Mouse (Mus musculus) lung, embryonic 16.5 days (tissue): ENCODE data around the gene Cmtm2a. TPM values are rescaled to one million over a fixed set of nuclear protein-coding genes. Genes with fewer than 3 reads are reported as not detected.

Experiments used
- ATAC-seq: fragments of 200-750 bp; cut with Nextera tagmentation; 2 replicates; pipeline ENCODE4 v1.8.0; 2017; ENCODE audit warnings: low read depth, mild to moderate bottlenecking, moderate library complexity
- H3K27ac ChIP-seq: fragments of 300-500 bp; sonication (generic); 2 replicates; pipeline ENCODE4 v1.5.1; 2014; ENCODE audit warnings: mild to moderate bottlenecking, control low read depth, low read length
- H3K27me3 ChIP-seq: fragments of 300-500 bp; sonication (generic); 2 replicates; pipeline ENCODE4 v1.6.1; 2014; ENCODE audit warnings: low read depth, low read length, mixed read lengths; ENCODE audit not compliant: control insufficient read depth, insufficient read depth
- H3K36me3 ChIP-seq: fragments of 300-500 bp; sonication (generic); 2 replicates; pipeline ENCODE4 v1.6.1; 2014; ENCODE audit warnings: low read length; ENCODE audit not compliant: control insufficient read depth, insufficient read depth
- H3K4me1 ChIP-seq: fragments of 300-500 bp; sonication (generic); replicated peaks from 2 replicates; pipeline ENCODE4 v1.6.1; 2014; ENCODE audit warnings: low read length, mixed read lengths; ENCODE audit not compliant: control insufficient read depth, insufficient read depth
- H3K4me2 ChIP-seq: fragments of 300-500 bp; sonication (generic); 2 replicates; pipeline ENCODE4 v1.6.1; 2014; ENCODE audit warnings: low read depth, low read length, control low read depth
- H3K4me3 ChIP-seq: fragments of 300-500 bp; sonication (generic); 2 replicates; pipeline ENCODE4 v1.5.1; 2014; ENCODE audit warnings: mild to moderate bottlenecking, low read length, control low read depth
- H3K9ac ChIP-seq: fragments of 300-500 bp; sonication (generic); 2 replicates; pipeline ENCODE4 v1.6.1; 2014; ENCODE audit warnings: low read length, control low read depth
- H3K9me3 ChIP-seq: fragments of 300-500 bp; sonication (generic); 2 replicates; pipeline ENCODE4 v1.6.1; 2016; ENCODE audit warnings: low read length; ENCODE audit not compliant: control insufficient read depth
- WGBS: fragments of 180-500 bp; shearing (Covaris S2); extraction: QIAGEN DNeasy Blood & Tissue Kit; methylation state at CpG from one replicate; pipeline ENCODE4 v1.1.7; 2014; 5-methylcytosine and 5-hydroxymethylcytosine counted together
- polyA plus RNA-seq: library from polyadenylated mRNA; unstranded; fragments of >200 nt; fragmentation: Nextera tagmentation; extraction: Ambion mirVana; gene quantifications from 2 replicates; pipeline ENCODE4 v1.2.1, GENCODE M21; 2015

Gene Cmtm2a
- polyA plus RNA-seq, 1 experiment from 2014 or later: not detected

DNA sequence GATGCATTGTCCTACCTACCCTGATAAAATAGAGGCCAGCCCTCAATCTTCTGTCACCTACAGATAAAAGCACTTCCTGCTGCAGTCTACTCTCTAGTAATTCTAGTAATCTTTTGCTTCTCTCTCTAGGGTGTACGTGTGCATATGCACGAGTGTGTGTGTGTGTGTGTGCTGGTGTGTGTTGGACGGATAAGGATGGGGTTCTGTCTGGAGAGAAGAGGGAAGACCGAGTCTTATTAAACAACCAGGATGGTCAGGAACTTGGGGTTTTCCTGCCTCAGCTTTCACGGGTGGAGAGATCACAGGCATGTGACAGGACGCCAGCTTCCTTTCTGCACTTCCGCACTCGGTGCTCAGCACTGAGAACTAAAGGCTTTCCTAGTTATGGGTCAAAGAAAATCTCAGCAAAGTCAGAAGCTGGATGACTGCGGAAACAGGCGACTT, 53.5 kb downstream of the Cmtm2a start:
- H3K4me2 ChIP-seq: no peak overlapping the region
- WGBS: 73% methylated on average over 10 of the region's 10 CpGs
- H3K4me3 ChIP-seq: no peak overlapping the region
- ATAC-seq: peak; percentile 31; the same call in 1 of the 2 replicates
- H3K9me3 ChIP-seq: no peaks in the 10 kb centered on the region
- no peaks in the 10 kb centered on the region for H3K4me1 ChIP-seq
- no peak overlapping the region for H3K27ac ChIP-seq
- no peaks in the 10 kb centered on the region for H3K27me3 ChIP-seq
- peaks cover 20% of the 10 kb centered on the region for H3K36me3 ChIP-seq
- H3K9ac ChIP-seq: no peak overlapping the region

DNA sequence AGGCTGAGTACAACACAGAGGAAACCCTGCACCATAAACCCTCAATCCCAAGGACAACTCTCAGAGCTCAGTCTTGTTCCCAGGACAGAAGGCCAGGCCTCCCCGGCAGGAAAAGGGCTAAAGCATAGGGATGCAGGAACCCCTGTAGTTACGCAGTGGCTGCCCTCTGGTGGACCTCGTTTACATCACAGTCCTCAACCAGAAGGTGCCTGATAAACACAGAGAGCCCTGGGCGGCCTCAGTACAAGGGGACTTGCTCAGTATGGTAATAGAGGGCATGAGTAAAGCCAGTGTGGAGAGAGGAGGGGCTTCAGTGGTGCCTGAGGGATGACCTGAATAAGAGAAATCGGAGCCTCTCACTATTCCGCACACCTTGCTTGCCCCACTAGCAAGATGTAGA, 58.4 kb downstream of the Cmtm2a start:
- H3K27ac ChIP-seq: no peak overlapping the region
- no peak overlapping the region for H3K4me2 ChIP-seq
- no peak overlapping the region for H3K4me3 ChIP-seq
- no peaks in the 10 kb centered on the region for H3K9me3 ChIP-seq
- no peaks in the 10 kb centered on the region for H3K27me3 ChIP-seq
- no peak for ATAC-seq
- peaks cover 22% of the 10 kb centered on the region for H3K36me3 ChIP-seq
- H3K9ac ChIP-seq: no peak overlapping the region
- 46% methylated on average over 6 of the region's 6 CpGs for WGBS
- no peaks in the 10 kb centered on the region for H3K4me1 ChIP-seq

GRCm38 (mm10) chr8:104232919-104233318, 60.1 kb downstream of the Cmtm2a start:
- WGBS: 86% methylated on average over 5 of the region's 5 CpGs
- no peaks in the 10 kb centered on the region for H3K4me1 ChIP-seq
- H3K27ac ChIP-seq: no peak overlapping the region
- no peaks in the 10 kb centered on the region for H3K9me3 ChIP-seq
- H3K36me3 ChIP-seq: peaks cover 21% of the 10 kb centered on the region
- H3K9ac ChIP-seq: no peak overlapping the region
- H3K27me3 ChIP-seq: no peaks in the 10 kb centered on the region
- no peak overlapping the region for H3K4me3 ChIP-seq
- no peak for ATAC-seq
- no peak overlapping the region for H3K4me2 ChIP-seq

DNA sequence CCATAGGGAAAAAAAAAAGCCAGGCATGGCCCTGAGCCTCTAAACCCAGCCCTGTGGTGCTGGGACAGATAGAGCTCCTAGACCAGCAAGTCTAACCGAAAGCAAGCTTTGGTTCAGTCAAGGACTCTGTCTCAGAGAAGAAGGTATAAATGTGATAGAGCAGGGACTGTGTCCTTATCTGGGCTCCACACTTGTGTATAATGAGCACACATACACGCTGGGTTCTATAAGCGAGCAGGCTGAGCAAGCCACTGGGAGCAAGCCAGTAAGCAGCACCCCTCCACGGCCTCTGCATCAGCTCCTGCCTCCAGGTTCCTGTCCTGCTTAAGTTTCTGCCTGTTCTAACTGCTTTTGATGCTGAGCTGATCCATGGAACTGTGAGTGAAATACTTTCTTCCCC, 60.9 kb downstream of the Cmtm2a start:
- no peak for ATAC-seq
- Histone ChIP-seq H3K4me3 (no peak overlapping the region), H3K4me2 (no peak overlapping the region), H3K27me3 (no peaks in the 10 kb centered on the region), H3K27ac (no peak overlapping the region), H3K9me3 (no peaks in the 10 kb centered on the region), H3K9ac (no peak overlapping the region), H3K36me3 (peaks cover 19% of the 10 kb centered on the region), H3K4me1 (no peaks in the 10 kb centered on the region)
- 92% methylated on average over 4 of the region's 4 CpGs for WGBS

Other genes starting within 250 kb of the Cmtm2a start
- 77.5 and 84.0 TPM in 2 replicates for gene Cdh5, start 191.6 kb downstream of the Cmtm2a start, polyA plus RNA-seq
- gene Bean1, start 122.7 kb downstream of the Cmtm2a start, polyA plus RNA-seq: 0.57 and 0.62 TPM in 2 replicates
- 15.2 and 15.9 TPM in 2 replicates for gene Tk2, start 44.6 kb downstream of the Cmtm2a start, polyA plus RNA-seq
- gene Cklf, start 42.3 kb downstream of the Cmtm2a start, polyA plus RNA-seq: 41.4 and 42.1 TPM in 2 replicates
- gene Gm45711, start 16.9 kb upstream of the Cmtm2a start, polyA plus RNA-seq: not detected in 2 replicates
- not detected in 2 replicates for gene Cmtm1, start 17.0 kb upstream of the Cmtm2a start, polyA plus RNA-seq
- gene Gm11020, start 28.4 kb upstream of the Cmtm2a start, polyA plus RNA-seq: not detected in 2 replicates
- gene Cmtm2b, start 29.0 kb upstream of the Cmtm2a start, polyA plus RNA-seq: not detected in 2 replicates
- 133 and 142 TPM in 2 replicates for gene Cmtm3, start 46.2 kb upstream of the Cmtm2a start, polyA plus RNA-seq
- gene Cmtm4, start 102.6 kb upstream of the Cmtm2a start, polyA plus RNA-seq: 2.5 and 2.6 TPM in 2 replicates
- 60.8 and 62.9 TPM in 2 replicates for gene Dync1li2, start 149.9 kb upstream of the Cmtm2a start, polyA plus RNA-seq
- 0.10 and 0.35 TPM in 2 replicates for gene Terb1, start 216.7 kb upstream of the Cmtm2a start, polyA plus RNA-seq
- gene Nae1, start 241.5 kb upstream of the Cmtm2a start, polyA plus RNA-seq: 83.9 and 86.7 TPM in 2 replicates
- 0.74 and 0.93 TPM in 2 replicates for gene Car7, start 241.5 kb upstream of the Cmtm2a start, polyA plus RNA-seq